Mouse (Mus musculus) E14TG2a.4 (cell line): ENCODE measurements around the gene Polg.

Experiments used
- CTCF ChIP-seq: conservative IDR thresholded peaks from 2 replicates; pipeline ENCODE4 v1.5.1; 2014; ENCODE audit warnings: low read length
- NANOG ChIP-seq: IDR thresholded peaks from 2 replicates; pipeline ENCODE4 v1.6.1; 2014; ENCODE audit warnings: borderline replicate concordance, low read length, mixed read lengths
- POU5F1 ChIP-seq: IDR thresholded peaks from 2 replicates; pipeline ENCODE4 v1.6.1; 2014; ENCODE audit warnings: low read length, borderline replicate concordance

DNA sequence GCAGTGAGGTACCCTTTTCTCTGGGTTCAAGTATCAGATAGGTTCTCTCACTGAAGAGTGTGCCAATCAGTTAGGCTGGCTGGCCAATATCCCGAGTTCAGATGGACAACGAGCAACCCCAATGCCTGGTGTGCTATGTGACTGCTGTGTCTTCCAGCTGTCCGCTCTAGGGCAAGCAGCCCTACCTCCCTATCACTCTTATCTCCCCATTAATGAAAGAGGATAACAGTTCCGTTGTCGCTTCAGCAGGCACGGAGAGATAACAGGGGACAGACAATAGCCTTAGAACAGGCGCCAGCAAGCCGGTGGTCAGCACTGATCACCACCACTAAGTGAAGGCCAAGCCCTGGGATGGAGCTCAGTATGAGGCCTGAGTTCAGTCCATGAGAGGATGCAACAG lies 2.8 kb upstream of the Polg start:
- TF ChIP-seq CTCF (no peak), POU5F1 (no peak), NANOG (no peak)
